Mouse (Mus musculus): ENCODE results near the gene Atp11a. TPM values are rescaled to one million over a fixed set of nuclear protein-coding genes. Genes with fewer than 3 reads are reported as not detected.

The Atp11a gene
- polyA plus RNA-seq, 1 experiment from 2014 or later, result 7.4 TPM

DNA sequence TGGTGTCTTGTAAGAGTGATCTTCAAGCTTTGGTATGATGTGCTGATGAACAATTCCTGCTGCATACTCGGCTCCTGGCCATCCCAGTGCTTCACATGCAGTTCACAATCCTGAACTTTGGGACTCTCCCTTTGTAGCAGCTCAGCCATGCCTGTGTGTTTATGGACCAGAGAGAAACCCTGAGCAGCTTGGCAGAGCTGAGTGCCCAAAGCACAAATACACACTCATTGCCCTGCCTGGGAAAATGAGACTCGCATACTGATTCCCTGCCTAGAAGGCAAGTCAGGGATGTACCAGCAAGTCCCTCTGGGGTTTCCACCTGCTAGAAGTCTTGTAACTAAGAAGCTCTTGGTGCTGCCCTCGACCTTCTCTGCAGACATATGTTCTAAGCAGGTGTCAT, 112.8 kb downstream of the Atp11a start:
- 67% methylated on average over 3 of the region's 3 CpGs for WGBS
- ATAC-seq (ENCODE audit: low FRiP score, low TSS enrichment), result no peak

DNA sequence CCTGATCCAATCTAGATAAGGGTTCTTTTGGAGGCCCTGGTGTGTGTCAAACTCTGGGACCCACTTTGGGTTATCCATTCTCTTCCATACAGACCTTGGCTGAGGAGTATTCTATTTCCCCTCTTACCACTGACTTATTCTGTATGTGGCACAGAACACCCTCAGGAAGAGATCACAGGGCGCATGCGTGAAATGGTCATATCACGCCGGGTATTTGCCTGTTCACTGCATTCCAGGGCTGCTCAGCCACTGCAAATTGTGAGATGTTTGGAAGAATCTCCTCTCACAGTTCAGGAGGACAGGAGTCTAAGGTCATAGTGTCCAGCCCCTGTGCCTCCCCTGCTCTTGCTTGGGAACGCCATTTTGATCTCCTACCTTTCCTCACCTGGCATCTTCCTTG, 113.8 kb downstream of the Atp11a start:
- Histone ChIP-seq H3K36me3 (ENCODE audit: control insufficient read depth, insufficient read depth, low read length) (no peaks in the 10 kb centered on the region), H3K4me1 (replicated peaks; ENCODE audit: control insufficient read depth, insufficient read depth) (peaks cover 4% of the 10 kb centered on the region; the same call in 1 of the 2 replicates), H3K27ac (replicated peaks) (no peak overlapping the region), H3K9ac (ENCODE audit: low read length) (no peak overlapping the region), H3K4me2 (replicated peaks; ENCODE audit: low read depth) (no peak overlapping the region), H3K4me3 (ENCODE audit: low read depth, low read length) (no peak overlapping the region), H3K9me3 (ENCODE audit: control insufficient read depth, low read length) (no peaks in the 10 kb centered on the region), H3K27me3 (ENCODE audit: control insufficient read depth, insufficient read depth, low read length) (no peaks in the 10 kb centered on the region)
- TF ChIP-seq EP300 (optimal IDR thresholded peaks at IDR 0.05), result no peak
- no peak for TF ChIP-seq CTCF (IDR thresholded peaks at IDR 0.05; ENCODE audit: low read depth)
- 88% methylated on average over 5 of the region's 5 CpGs for WGBS
- no peak for DNase-seq (ENCODE audit: low spot score)
- no peak for ATAC-seq (ENCODE audit: low FRiP score, low TSS enrichment)

More for the DNA sequence above, 112.8 kb downstream of the Atp11a start:
- DNase-seq (ENCODE audit: low spot score), result no peak
- Histone ChIP-seq H3K4me1 (replicated peaks; ENCODE audit: control insufficient read depth, insufficient read depth) (peaks cover 4% of the 10 kb centered on the region; the same call in 1 of the 2 replicates), H3K27ac (replicated peaks) (no peak overlapping the region), H3K4me3 (ENCODE audit: low read depth, low read length) (no peak overlapping the region), H3K27me3 (ENCODE audit: control insufficient read depth, insufficient read depth, low read length) (no peaks in the 10 kb centered on the region), H3K36me3 (ENCODE audit: control insufficient read depth, insufficient read depth, low read length) (no peaks in the 10 kb centered on the region), H3K9me3 (ENCODE audit: control insufficient read depth, low read length) (no peaks in the 10 kb centered on the region), H3K9ac (ENCODE audit: low read length) (no peak overlapping the region), H3K4me2 (replicated peaks; ENCODE audit: low read depth) (no peak overlapping the region)
- TF ChIP-seq CTCF (IDR thresholded peaks at IDR 0.05; ENCODE audit: low read depth), result no peak
- no peak for TF ChIP-seq EP300 (optimal IDR thresholded peaks at IDR 0.05)

DNA sequence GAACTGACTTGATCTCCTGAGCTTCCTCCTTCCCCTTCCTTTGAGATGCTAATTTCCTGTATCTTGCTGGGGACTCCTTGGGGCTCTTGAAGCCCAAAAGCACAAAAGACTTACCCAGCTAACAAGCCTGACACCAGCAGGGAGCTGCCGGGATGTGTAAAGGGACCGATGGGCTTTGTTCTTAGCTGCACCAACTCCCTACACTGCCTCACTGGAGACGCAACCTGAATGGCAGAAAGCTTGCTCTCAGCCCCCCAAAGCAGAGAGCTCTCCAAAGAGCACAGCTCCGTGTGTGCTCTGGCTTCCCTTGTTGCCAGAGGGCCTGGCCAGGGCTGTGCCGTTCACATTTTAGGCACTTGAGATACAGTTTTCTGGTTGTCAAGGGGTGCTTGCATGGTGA, 114.6 kb downstream of the Atp11a start:
- Histone ChIP-seq H3K36me3 (ENCODE audit: control insufficient read depth, insufficient read depth, low read length) (no peaks in the 10 kb centered on the region), H3K4me1 (replicated peaks; ENCODE audit: control insufficient read depth, insufficient read depth) (peaks cover 4% of the 10 kb centered on the region; the same call in 1 of the 2 replicates), H3K4me2 (replicated peaks; ENCODE audit: low read depth) (no peak overlapping the region), H3K27me3 (ENCODE audit: control insufficient read depth, insufficient read depth, low read length) (no peaks in the 10 kb centered on the region), H3K9me3 (ENCODE audit: control insufficient read depth, low read length) (no peaks in the 10 kb centered on the region), H3K27ac (replicated peaks) (no peak overlapping the region), H3K4me3 (ENCODE audit: low read depth, low read length) (no peak overlapping the region), H3K9ac (ENCODE audit: low read length) (no peak overlapping the region)
- TF ChIP-seq CTCF (IDR thresholded peaks at IDR 0.05; ENCODE audit: low read depth), result no peak
- TF ChIP-seq EP300 (optimal IDR thresholded peaks at IDR 0.05), result no peak
- DNase-seq (ENCODE audit: low spot score) (no peak), ATAC-seq (ENCODE audit: low FRiP score, low TSS enrichment) (no peak)
- WGBS, result 16% methylated on average over 5 of the region's 5 CpGs

DNA sequence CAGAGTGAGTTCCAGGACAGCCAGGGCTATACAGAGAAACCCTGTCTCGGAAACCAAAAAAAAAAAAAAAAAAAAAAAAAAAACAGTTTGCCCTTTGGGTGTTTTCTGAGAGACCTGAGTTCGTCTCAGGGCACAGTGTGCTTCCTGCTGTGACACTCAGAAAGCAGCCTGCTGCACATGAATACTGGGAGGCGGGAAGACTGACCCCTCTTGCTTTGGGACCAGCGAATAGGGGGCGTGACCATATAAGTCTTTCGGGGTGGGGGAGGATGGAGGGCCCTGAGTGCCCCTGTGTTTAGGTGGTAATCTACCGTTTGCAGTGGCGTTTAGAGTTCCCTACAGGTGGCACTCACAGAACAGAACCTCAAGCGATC, 116.2 kb downstream of the Atp11a start:
- H3K9ac ChIP-seq (ENCODE audit: low read length), result no peak overlapping the region; the same call in 1 of the 2 replicates
- H3K27ac ChIP-seq (replicated peaks), result no peak overlapping the region
- ATAC-seq (ENCODE audit: low FRiP score, low TSS enrichment), result no peak
- H3K4me1 ChIP-seq (replicated peaks; ENCODE audit: control insufficient read depth, insufficient read depth), result peaks cover 4% of the 10 kb centered on the region; the same call in 1 of the 2 replicates
- no peak for DNase-seq (ENCODE audit: low spot score)
- TF ChIP-seq CTCF (IDR thresholded peaks at IDR 0.05; ENCODE audit: low read depth), result no peak
- TF ChIP-seq EP300 (optimal IDR thresholded peaks at IDR 0.05), result no peak
- H3K4me3 ChIP-seq (ENCODE audit: low read depth, low read length), result peak overlapping the region; percentile 38; the same call in 1 of the 2 replicates
- no peaks in the 10 kb centered on the region for H3K9me3 ChIP-seq (ENCODE audit: control insufficient read depth, low read length)
- WGBS, result 7% methylated on average over 8 of the region's 9 CpGs
- H3K4me2 ChIP-seq (replicated peaks; ENCODE audit: low read depth), result peak overlapping the region; percentile 61
- no peaks in the 10 kb centered on the region for H3K27me3 ChIP-seq (ENCODE audit: control insufficient read depth, insufficient read depth, low read length)
- H3K36me3 ChIP-seq (ENCODE audit: control insufficient read depth, insufficient read depth, low read length), result no peaks in the 10 kb centered on the region

DNA sequence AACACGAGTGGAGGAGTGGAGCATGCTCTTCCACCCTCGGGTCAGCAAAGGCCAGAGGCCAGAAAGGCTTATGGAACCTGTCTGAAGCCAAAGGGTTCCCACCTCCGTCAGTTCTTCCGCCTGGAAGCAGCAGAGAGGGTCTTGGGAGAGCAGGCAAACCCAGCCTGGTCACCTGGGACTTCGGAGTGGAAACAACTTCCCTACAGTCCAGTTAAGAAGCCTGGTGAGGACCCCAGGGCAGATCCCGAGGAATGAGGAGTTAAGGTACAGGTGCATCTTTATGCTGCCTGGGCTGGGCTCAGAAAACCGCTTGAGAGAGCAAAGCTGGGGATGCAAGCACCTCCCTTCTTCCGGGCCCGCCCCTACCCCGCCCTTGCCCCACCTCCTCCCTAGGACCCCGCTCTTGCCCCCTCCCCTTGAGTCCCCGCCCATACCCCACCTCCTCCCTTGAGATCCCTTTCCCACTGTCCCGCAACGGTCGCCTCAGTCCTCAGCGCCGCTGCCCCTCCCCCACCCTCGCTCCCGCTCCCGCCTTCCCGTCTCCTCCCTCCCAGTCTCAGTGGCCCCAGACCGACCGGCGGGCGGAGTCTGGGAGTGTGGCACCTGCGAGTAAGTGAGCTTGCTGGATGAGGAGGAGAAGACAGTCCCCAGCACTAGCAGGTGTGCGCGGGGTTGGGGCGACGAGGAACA, 116.7 kb downstream of the Atp11a start, which contains the start of gene Mcf2l:
TSS of gene Mcf2l (plus strand) at position 450 of the 690 bp plus-strand sequence.
- no peaks in the 10 kb centered on the region for H3K9me3 ChIP-seq (ENCODE audit: control insufficient read depth, low read length)
- H3K27me3 ChIP-seq (ENCODE audit: control insufficient read depth, insufficient read depth, low read length), result no peaks in the 10 kb centered on the region
- H3K36me3 ChIP-seq (ENCODE audit: control insufficient read depth, insufficient read depth, low read length), result no peaks in the 10 kb centered on the region
- peak within 1 kb of the TSS; percentile 61 for H3K4me2 ChIP-seq (replicated peaks; ENCODE audit: low read depth)
- TF ChIP-seq EP300 (optimal IDR thresholded peaks at IDR 0.05), result no peak
- DNase-seq (ENCODE audit: low spot score) (peak; percentile 82), ATAC-seq (ENCODE audit: low FRiP score, low TSS enrichment) (peak; percentile 66)
- H3K27ac ChIP-seq (replicated peaks), result no peak within 1 kb of the TSS
- H3K4me3 ChIP-seq (ENCODE audit: low read depth, low read length), result peak within 1 kb of the TSS; percentile 38
- H3K9ac ChIP-seq (ENCODE audit: low read length), result peak within 1 kb of the TSS; percentile 47; the same call in 1 of the 2 replicates
- under 1% methylated on average over 22 of the region's 30 CpGs for WGBS
- peaks cover 4% of the 10 kb centered on the region; the same call in 1 of the 2 replicates for H3K4me1 ChIP-seq (replicated peaks; ENCODE audit: control insufficient read depth, insufficient read depth)

DNA sequence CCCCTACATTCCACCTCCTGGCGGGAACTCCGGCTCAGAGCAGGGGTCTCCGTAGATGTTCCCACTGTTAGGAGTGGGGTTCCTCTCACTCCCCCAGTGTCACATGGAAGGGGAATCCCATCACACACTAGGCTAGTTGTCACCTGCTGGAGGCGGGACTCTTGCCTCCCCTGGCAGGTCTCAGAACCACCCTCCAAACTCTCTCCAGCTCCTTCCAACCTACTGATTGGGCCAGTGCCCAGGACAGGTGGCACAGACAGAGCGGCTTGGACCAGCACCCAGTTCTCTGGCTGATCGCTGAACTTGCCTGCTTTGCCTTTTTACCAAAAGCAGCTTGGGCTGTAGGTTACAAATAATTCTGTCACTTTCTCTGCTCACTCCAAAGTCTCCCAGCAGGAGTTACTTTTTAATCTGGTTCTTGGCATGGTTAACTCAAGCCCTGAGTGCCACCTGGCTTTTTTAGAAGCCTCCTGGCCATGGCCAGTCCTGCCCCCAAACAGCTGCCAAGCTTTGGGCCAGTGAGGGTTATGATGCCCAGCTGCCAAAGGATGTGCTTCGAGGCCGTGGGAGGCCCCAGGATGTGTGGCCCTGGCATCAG, 117.5 kb downstream of the Atp11a start:
- DNase-seq (ENCODE audit: low spot score), result peak; percentile 23
- no peak overlapping the region for H3K27ac ChIP-seq (replicated peaks)

More for the DNA sequence above, 117.5 kb downstream of the Atp11a start:
- Histone ChIP-seq H3K9me3 (ENCODE audit: control insufficient read depth, low read length) (no peaks in the 10 kb centered on the region), H3K9ac (ENCODE audit: low read length) (no peak overlapping the region; the same call in 1 of the 2 replicates), H3K4me3 (ENCODE audit: low read depth, low read length) (peak overlapping the region; percentile 38), H3K27me3 (ENCODE audit: control insufficient read depth, insufficient read depth, low read length) (no peaks in the 10 kb centered on the region), H3K36me3 (ENCODE audit: control insufficient read depth, insufficient read depth, low read length) (no peaks in the 10 kb centered on the region), H3K4me2 (replicated peaks; ENCODE audit: low read depth) (peak overlapping the region; percentile 61), H3K4me1 (replicated peaks; ENCODE audit: control insufficient read depth, insufficient read depth) (peaks cover 4% of the 10 kb centered on the region; the same call in 1 of the 2 replicates)
- 0 out of 2 replicates have a peak, but pooled peaks have one; percentile 32 for ATAC-seq (ENCODE audit: low FRiP score, low TSS enrichment)
- TF ChIP-seq CTCF (IDR thresholded peaks at IDR 0.05; ENCODE audit: low read depth) (no peak), EP300 (optimal IDR thresholded peaks at IDR 0.05) (no peak)
- 22% methylated on average over 8 of the region's 8 CpGs for WGBS
